Mouse (Mus musculus): ENCODE data around the gene Prss57. TPM values are rescaled to one million over a fixed set of nuclear protein-coding genes. Genes with fewer than 3 reads are reported as not detected.

Prss57 gene
- 3.3 and 4.4 TPM in 2 replicates for polyA plus RNA-seq (2012; rRNA removed)

GRCm38 (mm10) chr10:79790861-79791260, at the start of gene Prss57:
Prss57 (minus strand) TSS chr10:79790961.

GRCm38 (mm10) chr10:79820782-79821181, 30.0 kb upstream of the Prss57 start, which contains the start of gene Misp:
Misp (plus strand) TSS chr10:79820989.

GRCm38 (mm10) chr10:79793051-79793737, 2.4 kb upstream of the Prss57 start, which contains the start of gene Palm:
Palm (plus strand) TSS chr10:79793572.

GRCm38 (mm10) chr10:79777103-79777531, 13.6 kb downstream of the Prss57 start, which contains the start of gene Fstl3:
Fstl3 (plus strand) TSS chr10:79777272.

GRCm38 (mm10) chr10:79766508-79767325, 24.0 kb downstream of the Prss57 start, which contains the start of gene Rnf126:
Rnf126 (minus strand) TSS chr10:79766952.

GRCm38 (mm10) chr10:79754856-79755516, 35.8 kb downstream of the Prss57 start, which contains the start of gene Fgf22:
Fgf22 (plus strand) TSS chr10:79755076.

GRCm38 (mm10) chr10:79745898-79746773, 44.6 kb downstream of the Prss57 start, which contains the start of gene Polrmt:
Polrmt (minus strand) TSS chr10:79746581.

Other genes starting within 250 kb of the Prss57 start
- gene Mier2, start 235.8 kb downstream of the Prss57 start, polyA plus RNA-seq (2012; rRNA removed), result 20.0 and 25.1 TPM in 2 replicates
- gene Theg, start 203.6 kb downstream of the Prss57 start, polyA plus RNA-seq (2012; rRNA removed), result not detected in 2 replicates
- 0.03 and 0.06 TPM in 2 replicates for gene C2cd4c, start 176.9 kb downstream of the Prss57 start, polyA plus RNA-seq (2012; rRNA removed)
- gene Shc2, start 153.0 kb downstream of the Prss57 start, polyA plus RNA-seq (2012; rRNA removed), result 0.26 and 0.30 TPM in 2 replicates
- gene Odf3l2, start 145.2 kb downstream of the Prss57 start, polyA plus RNA-seq (2012; rRNA removed), result not detected in 2 replicates
- gene Madcam1, start 126.4 kb downstream of the Prss57 start, polyA plus RNA-seq (2012; rRNA removed), result 0.08 and 0.18 TPM in 2 replicates
- gene Tpgs1, start 121.6 kb downstream of the Prss57 start, polyA plus RNA-seq (2012; rRNA removed), result 14.3 and 15.9 TPM in 2 replicates
- gene Cdc34, start 108.8 kb downstream of the Prss57 start, polyA plus RNA-seq (2012; rRNA removed), result 75.1 and 80.8 TPM in 2 replicates
- 0.06 and 0.12 TPM in 2 replicates for gene Gzmm, start 101.9 kb downstream of the Prss57 start, polyA plus RNA-seq (2012; rRNA removed)
- 793 and 830 TPM in 2 replicates for gene Bsg, start 86.5 kb downstream of the Prss57 start, polyA plus RNA-seq (2012; rRNA removed)
- 0.08 and 0.09 TPM in 2 replicates for gene Hcn2, start 74.3 kb downstream of the Prss57 start, polyA plus RNA-seq (2012; rRNA removed)
- 13.3 and 17.5 TPM in 2 replicates for gene Polrmt, start 44.4 kb downstream of the Prss57 start, polyA plus RNA-seq (2012; rRNA removed)
- not detected in 2 replicates for gene Fgf22, start 35.9 kb downstream of the Prss57 start, polyA plus RNA-seq (2012; rRNA removed)
- 36.8 and 38.6 TPM in 2 replicates for gene Rnf126, start 24.0 kb downstream of the Prss57 start, polyA plus RNA-seq (2012; rRNA removed)
- gene Fstl3, start 13.7 kb downstream of the Prss57 start, polyA plus RNA-seq (2012; rRNA removed), result 2.6 TPM in 2 replicates
- gene Palm, start 2.6 kb upstream of the Prss57 start, polyA plus RNA-seq (2012; rRNA removed), result 4.8 and 5.8 TPM in 2 replicates
- 0.59 and 0.99 TPM in 2 replicates for gene Misp, start 30.0 kb upstream of the Prss57 start, polyA plus RNA-seq (2012; rRNA removed)
- gene Ptbp1, start 63.5 kb upstream of the Prss57 start, polyA plus RNA-seq (2012; rRNA removed), result 104 and 111 TPM in 2 replicates
- 200 and 257 TPM in 2 replicates for gene Prtn3, start 83.5 kb upstream of the Prss57 start, polyA plus RNA-seq (2012; rRNA removed)
- 5.6 and 9.0 TPM in 2 replicates for gene Plppr3, start 83.7 kb upstream of the Prss57 start, polyA plus RNA-seq (2012; rRNA removed)
- gene Elane, start 95.3 kb upstream of the Prss57 start, polyA plus RNA-seq (2012; rRNA removed), result 103 and 130 TPM in 2 replicates
- gene Cfd, start 99.9 kb upstream of the Prss57 start, polyA plus RNA-seq (2012; rRNA removed), result 0.08 and 0.12 TPM in 2 replicates
- gene Med16, start 118.0 kb upstream of the Prss57 start, polyA plus RNA-seq (2012; rRNA removed), result 11.6 and 12.7 TPM in 2 replicates
- gene Gm26602, start 119.9 kb upstream of the Prss57 start, polyA plus RNA-seq (2012; rRNA removed), result not detected in 2 replicates
- gene Kiss1r, start 126.0 kb upstream of the Prss57 start, polyA plus RNA-seq (2012; rRNA removed), result 0.65 and 0.86 TPM in 2 replicates
- 31.9 and 40.7 TPM in 2 replicates for gene R3hdm4, start 130.2 kb upstream of the Prss57 start, polyA plus RNA-seq (2012; rRNA removed)
- gene Arid3a, start 136.1 kb upstream of the Prss57 start, polyA plus RNA-seq (2012; rRNA removed), result 8.4 and 10.3 TPM in 2 replicates
- 18.3 and 20.3 TPM in 2 replicates for gene Wdr18, start 169.2 kb upstream of the Prss57 start, polyA plus RNA-seq (2012; rRNA removed)
- gene Grin3b, start 179.8 kb upstream of the Prss57 start, polyA plus RNA-seq (2012; rRNA removed), result not detected in 2 replicates
- gene Tmem259, start 193.4 kb upstream of the Prss57 start, polyA plus RNA-seq (2012; rRNA removed), result 66.7 and 79.1 TPM in 2 replicates
- gene Cnn2, start 197.6 kb upstream of the Prss57 start, polyA plus RNA-seq (2012; rRNA removed), result 28.0 and 28.2 TPM in 2 replicates
- 6.1 and 7.9 TPM in 2 replicates for gene Abca7, start 205.5 kb upstream of the Prss57 start, polyA plus RNA-seq (2012; rRNA removed)
- 23.6 and 31.2 TPM in 2 replicates for gene Arhgap45, start 225.7 kb upstream of the Prss57 start, polyA plus RNA-seq (2012; rRNA removed)
- gene Polr2e, start 248.8 kb upstream of the Prss57 start, polyA plus RNA-seq (2012; rRNA removed), result 79.7 and 92.0 TPM in 2 replicates

Measured in liver, embryonic 18 days (tissue).